Comparison of ENCODE assay signal across 15 mouse cellular contexts in genomic region chr4:134451484-134451883, GRCm38 (mm10). TPM values are rescaled to one million over a fixed set of nuclear protein-coding genes. Genes with fewer than 3 reads are reported as not detected.
DNase-seq lines count a peak whose midpoint lies in the region; ATAC-seq and TF ChIP-seq lines count a peak whose summit lies in the region.
"Had no signal": no experiment of that assay in that cellular context is flagged by ENCODE, and none has a peak within 500 bp of the region (broad histone marks: within the 10 kb centered on the region; RNA-seq: fewer than 3 reads in every experiment).

No protein-coding gene starts in this region.

- 44% methylated on average over 9 of the region's 9 CpGs for WGBS in forebrain, embryonic 15.5 days
- 33% methylated on average over 9 of the region's 9 CpGs for WGBS in hindbrain, embryonic 15.5 days
- WGBS in neural tube, embryonic 13.5 days = 53% methylated on average over 9 of the region's 9 CpGs

- peak overlapping the region; percentile 5; the same call in 1 of the 2 replicates for H3K4me3 ChIP-seq in layer of hippocampus, adult 2 months
- no peak overlapping the region for H3K4me3 ChIP-seq in forebrain, embryonic 15.5 days
- no peak overlapping the region for H3K4me3 ChIP-seq in hindbrain, embryonic 15.5 days
- H3K4me3 ChIP-seq in neural tube, embryonic 13.5 days = no peak overlapping the region
- H3K4me3 ChIP-seq: heart, embryonic 12.5 days had no signal

- no peaks in the 10 kb centered on the region for H3K9me3 ChIP-seq in forebrain, embryonic 15.5 days
- no peaks in the 10 kb centered on the region for H3K9me3 ChIP-seq in hindbrain, embryonic 15.5 days
- H3K9me3 ChIP-seq in neural tube, embryonic 13.5 days = no peaks in the 10 kb centered on the region

- ATAC-seq in forebrain, embryonic 15.5 days (replicated peaks) = no peak
- ATAC-seq in hindbrain, embryonic 15.5 days (ENCODE audit: low FRiP score, low read depth) = no peak
- ATAC-seq in neural tube, embryonic 13.5 days (ENCODE audit: low read depth) = no peak
- ATAC-seq: CD4-positive, CD25-positive, alpha-beta regulatory T cell, adult 4 months; inflammation-experienced regulatory T-cells, adult 6 months had no signal

- no peak for DNase-seq in layer of hippocampus, adult 2 months (ENCODE audit: low spot score in 2 of 2)
- no peak for DNase-seq in layer of hippocampus, postnatal 25 days (ENCODE audit: extremely low spot score in 1 of 2, low spot score in 1 of 2)
- no peak for DNase-seq in urinary bladder, postnatal 14 days (ENCODE audit: low spot score)
- no peak for DNase-seq in thymus, adult 18-20 months
- DNase-seq: gastrocnemius, postnatal 25 days; liver; lung, adult 2 months; retina, postnatal 1 day had no signal

- peak overlapping the region; percentile 94 for H3K27ac ChIP-seq in layer of hippocampus, adult 2 months
- H3K27ac ChIP-seq in forebrain, embryonic 15.5 days (replicated peaks) = peak overlapping the region; percentile 91
- H3K27ac ChIP-seq in hindbrain, embryonic 15.5 days (replicated peaks) = peak overlapping the region; percentile 91
- H3K27ac ChIP-seq in neural tube, embryonic 13.5 days (replicated peaks) = 0 out of 2 replicates have a peak overlapping the region, but pooled peaks have one; percentile 91
- H3K27ac ChIP-seq: kidney, postnatal 0 days had no signal

- H3K4me1 ChIP-seq in forebrain, embryonic 15.5 days = peaks cover 34% of the 10 kb centered on the region
- peaks cover 52% of the 10 kb centered on the region for H3K4me1 ChIP-seq in hindbrain, embryonic 15.5 days (replicated peaks)
- H3K4me1 ChIP-seq in neural tube, embryonic 13.5 days (replicated peaks) = peaks cover 42% of the 10 kb centered on the region

- no peak overlapping the region for H3K4me2 ChIP-seq in forebrain, embryonic 15.5 days (replicated peaks)
- peak overlapping the region; percentile 28; the same call in 1 of the 2 replicates for H3K4me2 ChIP-seq in hindbrain, embryonic 15.5 days
- H3K4me2 ChIP-seq in neural tube, embryonic 13.5 days = no peak overlapping the region

- H3K9ac ChIP-seq in forebrain, embryonic 15.5 days (replicated peaks) = no peak overlapping the region
- no peak overlapping the region for H3K9ac ChIP-seq in hindbrain, embryonic 15.5 days
- H3K9ac ChIP-seq in neural tube, embryonic 13.5 days = no peak overlapping the region
- H3K9ac ChIP-seq: heart, embryonic 12.5 days had no signal

- H3K27me3 ChIP-seq in forebrain, embryonic 15.5 days = peaks cover 8% of the 10 kb centered on the region; the same call in 1 of the 2 replicates
- H3K27me3 ChIP-seq in hindbrain, embryonic 15.5 days = no peaks in the 10 kb centered on the region
- H3K27me3 ChIP-seq in neural tube, embryonic 13.5 days = peaks cover 10% of the 10 kb centered on the region

- H3K36me3 ChIP-seq in forebrain, embryonic 15.5 days = no peaks in the 10 kb centered on the region
- H3K36me3 ChIP-seq in hindbrain, embryonic 15.5 days = no peaks in the 10 kb centered on the region
- no peaks in the 10 kb centered on the region for H3K36me3 ChIP-seq in neural tube, embryonic 13.5 days
- H3K36me3 ChIP-seq: heart, embryonic 12.5 days had no signal

- no peak for TF ChIP-seq CTCF in layer of hippocampus, adult 2 months (conservative IDR thresholded peaks at IDR 0.05)

RNA-seq across cellular contexts. Expression of gene Stmn1, which starts 16.6 kb away (rescaled TPM):
- total RNA-seq in layer of hippocampus, adult 2 months (2021) = 100 to 1,000 TPM; 362 to 369 TPM
- 100 to 1,000 TPM; 338 to 387 TPM for total RNA-seq in layer of hippocampus, postnatal 25 days (2021)
- polyA plus RNA-seq in forebrain, embryonic 15.5 days (2015; fragmentation: Nextera tagmentation; extraction: Ambion mirVana) = 7,875 and 7,989 TPM in 2 replicates
- 5,846 and 6,036 TPM in 2 replicates for polyA plus RNA-seq in hindbrain, embryonic 15.5 days (2015; fragmentation: Nextera tagmentation; extraction: Ambion mirVana)
- polyA plus RNA-seq in neural tube, embryonic 13.5 days (2015; fragmentation: Nextera tagmentation; extraction: Ambion mirVana) = 6,082 and 6,118 TPM in 2 replicates

RNA-seq across cellular contexts. Expression of gene Paqr7, which starts 45.0 kb away (rescaled TPM):
- total RNA-seq in layer of hippocampus, adult 2 months (2021) = 10 to 100 TPM; 60.2 to 64.7 TPM
- total RNA-seq in layer of hippocampus, postnatal 25 days (2021) = 10 to 100 TPM; 53.2 to 66.7 TPM
- 10.8 and 12.3 TPM in 2 replicates for polyA plus RNA-seq in forebrain, embryonic 15.5 days (2015; fragmentation: Nextera tagmentation; extraction: Ambion mirVana)
- polyA plus RNA-seq in hindbrain, embryonic 15.5 days (2015; fragmentation: Nextera tagmentation; extraction: Ambion mirVana) = 30.4 and 35.2 TPM in 2 replicates
- 19.5 and 23.3 TPM in 2 replicates for polyA plus RNA-seq in neural tube, embryonic 13.5 days (2015; fragmentation: Nextera tagmentation; extraction: Ambion mirVana)

RNA-seq across cellular contexts. Expression of gene Pafah2, which starts 55.4 kb away (rescaled TPM):
- 1 to 10 TPM; 6.6 to 9.0 TPM for total RNA-seq in layer of hippocampus, adult 2 months (2021)
- total RNA-seq in layer of hippocampus, postnatal 25 days (2021) = 1 to 10 TPM; 5.0 to 7.6 TPM
- polyA plus RNA-seq in forebrain, embryonic 15.5 days (2015; fragmentation: Nextera tagmentation; extraction: Ambion mirVana) = 7.7 TPM in 2 replicates
- 7.6 and 8.1 TPM in 2 replicates for polyA plus RNA-seq in hindbrain, embryonic 15.5 days (2015; fragmentation: Nextera tagmentation; extraction: Ambion mirVana)
- polyA plus RNA-seq in neural tube, embryonic 13.5 days (2015; fragmentation: Nextera tagmentation; extraction: Ambion mirVana) = 7.4 and 8.0 TPM in 2 replicates

RNA-seq across cellular contexts. Expression of gene Aunip, which starts 59.3 kb away (rescaled TPM):
- total RNA-seq in layer of hippocampus, adult 2 months (2021) = under 1 TPM; 0.56 to 0.67 TPM
- total RNA-seq in layer of hippocampus, postnatal 25 days (2021) = under 1 TPM in 1 of 2 experiments, not detected in 1; 0.57 TPM
- polyA plus RNA-seq in forebrain, embryonic 15.5 days (2015; fragmentation: Nextera tagmentation; extraction: Ambion mirVana) = 5.1 and 6.8 TPM in 2 replicates
- polyA plus RNA-seq in hindbrain, embryonic 15.5 days (2015; fragmentation: Nextera tagmentation; extraction: Ambion mirVana) = 2.0 and 2.9 TPM in 2 replicates
- polyA plus RNA-seq in neural tube, embryonic 13.5 days (2015; fragmentation: Nextera tagmentation; extraction: Ambion mirVana) = 2.3 TPM in 2 replicates
- total RNA-seq: gastrocnemius, postnatal 25 days had no signal
- polyA plus RNA-seq: lung, adult 2 months had no signal
